Mouse (Mus musculus): ENCODE measurements at regions not wholly inside any gene's neighbourhood (a gene's known extent, or its start where the extent isn't known, plus 50 kb on each side); places are given as distances from the start of the nearest gene placed in this dataset.

DNA sequence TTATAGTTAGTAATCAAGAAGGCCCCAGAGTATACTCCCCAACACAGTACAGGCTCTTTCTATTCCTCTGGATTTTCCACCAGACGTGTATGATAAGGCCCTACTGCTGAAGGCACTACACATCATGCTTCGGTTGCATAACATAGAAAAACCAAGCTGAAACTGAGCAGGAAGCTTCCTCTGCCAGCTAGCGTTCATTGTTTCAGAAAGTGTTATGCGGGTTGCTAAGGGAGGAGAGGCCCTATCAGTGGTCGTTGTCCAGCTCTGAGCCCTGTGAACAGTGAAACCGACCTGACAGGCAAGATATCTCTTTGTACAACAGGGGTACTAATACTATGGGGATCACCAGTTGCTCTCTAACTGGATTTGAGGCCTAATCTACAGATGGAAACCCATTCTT lies 118.9 kb upstream of the Serpine2 start:
- TF ChIP-seq GATA2 (IDR thresholded peaks at IDR 0.05; ENCODE audit: borderline replicate concordance, low read depth, low read length) = no peak
- TF ChIP-seq TAL1 (conservative IDR thresholded peaks at IDR 0.05; ENCODE audit: low read depth, low read length) = no peak
- TF ChIP-seq CTCF (IDR thresholded peaks at IDR 0.05; ENCODE audit: low read depth, low read length) = no peak
- no peak for TF ChIP-seq POLR2AphosphoS5 (IDR thresholded peaks at IDR 0.05; ENCODE audit: insufficient replicate concordance, low read depth, low read length)

GRCm38 (mm10) chr1:79978156-79978555 lies 117.2 kb upstream of the Serpine2 start:
- no peak overlapping the region for H3K4me3 ChIP-seq (ENCODE audit: low read depth, low read length)
- DNase-seq (ENCODE audit: low spot score) (no peak), ATAC-seq (ENCODE audit: extremely low read depth, insufficient number of reproducible peaks, low FRiP score, poor library complexity, severe bottlenecking) (no peak)
- TF ChIP-seq GATA2 (IDR thresholded peaks at IDR 0.05; ENCODE audit: borderline replicate concordance, low read depth, low read length) (no peak), GATA1 (IDR thresholded peaks at IDR 0.05; ENCODE audit: borderline replicate concordance, low read length) (no peak), CTCF (IDR thresholded peaks at IDR 0.05; ENCODE audit: low read depth, low read length) (no peak), POLR2AphosphoS5 (IDR thresholded peaks at IDR 0.05; ENCODE audit: insufficient replicate concordance, low read depth, low read length) (no peak), TAL1 (conservative IDR thresholded peaks at IDR 0.05; ENCODE audit: low read depth, low read length) (no peak)
- H3K4me1 ChIP-seq (ENCODE audit: insufficient read depth, low read depth, low read length) = no peaks in the 10 kb centered on the region
- H3K36me3 ChIP-seq (replicated peaks) = no peaks in the 10 kb centered on the region
- H3K9me3 ChIP-seq (replicated peaks) = 0 out of 2 replicates have a peak, but pooled peaks cover 2% of the 10 kb centered on the region
- H3K27me3 ChIP-seq (ENCODE audit: insufficient read depth, low read length) = no peaks in the 10 kb centered on the region

More for the DNA sequence above, 118.9 kb upstream of the Serpine2 start:
- no peak for ATAC-seq (ENCODE audit: extremely low read depth, insufficient number of reproducible peaks, low FRiP score, poor library complexity, severe bottlenecking)
- H3K4me3 ChIP-seq (ENCODE audit: low read depth, low read length) = no peak overlapping the region
- no peak for DNase-seq (ENCODE audit: low spot score)
- no peaks in the 10 kb centered on the region for H3K36me3 ChIP-seq (replicated peaks)
- H3K4me1 ChIP-seq (ENCODE audit: insufficient read depth, low read depth, low read length) = no peaks in the 10 kb centered on the region
- H3K27me3 ChIP-seq (ENCODE audit: insufficient read depth, low read length) = no peaks in the 10 kb centered on the region
- H3K9me3 ChIP-seq (replicated peaks) = 0 out of 2 replicates have a peak, but pooled peaks cover 2% of the 10 kb centered on the region

DNA sequence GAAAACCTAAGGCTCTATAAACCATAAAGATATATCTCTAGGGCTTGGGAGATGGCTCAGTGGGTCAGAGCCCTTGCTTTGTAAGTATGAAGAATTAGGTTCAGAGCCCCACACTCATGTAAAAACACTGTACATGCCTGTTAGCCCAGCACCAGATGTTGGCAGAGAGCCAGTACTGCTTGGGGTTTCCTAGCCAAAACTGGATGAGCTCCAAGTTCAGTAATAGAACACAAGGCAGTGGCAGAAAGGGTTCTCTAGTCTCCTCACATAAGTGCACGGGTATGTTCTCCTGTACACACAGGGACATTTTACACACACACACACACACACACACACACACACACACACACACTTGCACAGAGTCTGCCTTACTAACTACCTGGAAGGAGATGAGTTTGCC lies 95.1 kb upstream of the Serpine2 start:
- Histone ChIP-seq H3K9me3 (replicated peaks) (peaks cover 8% of the 10 kb centered on the region), H3K4me3 (ENCODE audit: low read depth, low read length) (no peak overlapping the region), H3K36me3 (replicated peaks) (peaks cover 2% of the 10 kb centered on the region), H3K27me3 (ENCODE audit: insufficient read depth, low read length) (no peaks in the 10 kb centered on the region), H3K4me1 (ENCODE audit: insufficient read depth, low read depth, low read length) (no peaks in the 10 kb centered on the region)
- TF ChIP-seq POLR2AphosphoS5 (IDR thresholded peaks at IDR 0.05; ENCODE audit: insufficient replicate concordance, low read depth, low read length) (no peak), CTCF (IDR thresholded peaks at IDR 0.05; ENCODE audit: low read depth, low read length) (no peak), TAL1 (conservative IDR thresholded peaks at IDR 0.05; ENCODE audit: low read depth, low read length) (no peak)
- ATAC-seq (ENCODE audit: extremely low read depth, insufficient number of reproducible peaks, low FRiP score, poor library complexity, severe bottlenecking) = no peak
- DNase-seq (ENCODE audit: low spot score) = no peak

DNA sequence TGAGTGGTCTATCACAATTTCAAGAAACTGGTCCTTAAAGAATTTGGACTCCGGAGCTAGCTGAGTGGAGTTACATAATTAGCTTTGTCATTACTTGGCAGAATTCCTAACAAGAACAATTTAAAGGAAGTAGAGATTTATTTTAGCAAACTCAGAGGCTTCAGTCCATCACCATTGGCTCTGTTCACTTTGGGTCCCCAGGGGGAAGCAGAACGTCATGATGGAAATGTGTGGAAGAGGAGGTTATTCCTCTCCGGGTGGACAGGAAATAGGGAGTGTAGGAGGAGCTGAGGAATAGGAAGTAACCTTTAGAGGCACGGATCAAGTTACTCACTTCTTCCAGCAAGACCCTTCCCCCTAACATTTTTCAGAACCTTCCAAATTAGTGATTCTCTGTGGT lies 83.3 kb upstream of the Serpine2 start:
- ATAC-seq (ENCODE audit: extremely low read depth, insufficient number of reproducible peaks, low FRiP score, poor library complexity, severe bottlenecking) = no peak
- Histone ChIP-seq H3K9me3 (replicated peaks) (no peaks in the 10 kb centered on the region), H3K36me3 (replicated peaks) (no peaks in the 10 kb centered on the region), H3K4me1 (ENCODE audit: insufficient read depth, low read depth, low read length) (no peaks in the 10 kb centered on the region), H3K4me3 (ENCODE audit: low read depth, low read length) (no peak overlapping the region), H3K27me3 (ENCODE audit: insufficient read depth, low read length) (no peaks in the 10 kb centered on the region)
- TF ChIP-seq POLR2AphosphoS5 (IDR thresholded peaks at IDR 0.05; ENCODE audit: insufficient replicate concordance, low read depth, low read length) = no peak
- no peak for TF ChIP-seq GATA2 (IDR thresholded peaks at IDR 0.05; ENCODE audit: borderline replicate concordance, low read depth, low read length)
- DNase-seq (ENCODE audit: low spot score) = no peak

GRCm38 (mm10) chr1:79932435-79932834 lies 71.5 kb upstream of the Serpine2 start:
- H3K4me3 ChIP-seq (ENCODE audit: low read depth, low read length) = no peak overlapping the region
- no peaks in the 10 kb centered on the region for H3K36me3 ChIP-seq (replicated peaks)
- peaks cover 2% of the 10 kb centered on the region; the same call in 1 of the 2 replicates for H3K9me3 ChIP-seq (replicated peaks)
- H3K4me1 ChIP-seq (ENCODE audit: insufficient read depth, low read depth, low read length) = no peaks in the 10 kb centered on the region
- TF ChIP-seq TAL1 (conservative IDR thresholded peaks at IDR 0.05; ENCODE audit: low read depth, low read length) = no peak
- no peak for TF ChIP-seq POLR2AphosphoS5 (IDR thresholded peaks at IDR 0.05; ENCODE audit: insufficient replicate concordance, low read depth, low read length)
- no peak for TF ChIP-seq GATA1 (IDR thresholded peaks at IDR 0.05; ENCODE audit: borderline replicate concordance, low read length)
- TF ChIP-seq GATA2 (IDR thresholded peaks at IDR 0.05; ENCODE audit: borderline replicate concordance, low read depth, low read length) = no peak
- TF ChIP-seq CTCF (IDR thresholded peaks at IDR 0.05; ENCODE audit: low read depth, low read length) = no peak
- DNase-seq (ENCODE audit: low spot score) (no peak), ATAC-seq (ENCODE audit: extremely low read depth, insufficient number of reproducible peaks, low FRiP score, poor library complexity, severe bottlenecking) (no peak)
- H3K27me3 ChIP-seq (ENCODE audit: insufficient read depth, low read length) = no peaks in the 10 kb centered on the region

DNA sequence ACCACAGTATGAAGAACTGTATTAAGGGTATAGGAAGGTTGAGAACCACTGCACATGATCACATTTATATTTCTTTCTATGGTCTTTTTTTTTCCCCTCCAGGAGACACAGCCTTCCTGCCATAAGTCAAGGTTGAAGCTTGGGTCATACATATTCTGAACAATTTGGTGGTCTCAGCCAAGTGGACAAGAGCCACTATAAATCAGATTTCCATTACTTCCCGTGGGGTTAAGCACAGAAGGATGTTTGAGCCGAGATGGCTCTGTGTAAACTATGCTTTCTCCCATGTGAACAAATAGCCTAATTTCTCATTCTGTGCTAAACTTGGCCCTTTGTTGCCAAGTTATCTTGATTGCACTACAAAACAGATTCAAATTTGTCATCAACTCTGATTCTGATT lies 66.8 kb upstream of the Serpine2 start:
- DNase-seq (ENCODE audit: low spot score) = no peak
- TF ChIP-seq TAL1 (conservative IDR thresholded peaks at IDR 0.05; ENCODE audit: low read depth, low read length) = no peak
- no peak for TF ChIP-seq GATA2 (IDR thresholded peaks at IDR 0.05; ENCODE audit: borderline replicate concordance, low read depth, low read length)
- TF ChIP-seq GATA1 (IDR thresholded peaks at IDR 0.05; ENCODE audit: borderline replicate concordance, low read length) = no peak
- no peak for TF ChIP-seq POLR2AphosphoS5 (IDR thresholded peaks at IDR 0.05; ENCODE audit: insufficient replicate concordance, low read depth, low read length)
- no peak for TF ChIP-seq CTCF (IDR thresholded peaks at IDR 0.05; ENCODE audit: low read depth, low read length)
- no peaks in the 10 kb centered on the region for H3K4me1 ChIP-seq (ENCODE audit: insufficient read depth, low read depth, low read length)
- no peak for ATAC-seq (ENCODE audit: extremely low read depth, insufficient number of reproducible peaks, low FRiP score, poor library complexity, severe bottlenecking)
- no peaks in the 10 kb centered on the region for H3K27me3 ChIP-seq (ENCODE audit: insufficient read depth, low read length)
- no peaks in the 10 kb centered on the region for H3K9me3 ChIP-seq (replicated peaks)
- H3K36me3 ChIP-seq (replicated peaks) = no peaks in the 10 kb centered on the region
- no peak overlapping the region for H3K4me3 ChIP-seq (ENCODE audit: low read depth, low read length)

GRCm38 (mm10) chr1:79925776-79926175 lies 64.8 kb upstream of the Serpine2 start:
- no peak for TF ChIP-seq POLR2AphosphoS5 (IDR thresholded peaks at IDR 0.05; ENCODE audit: insufficient replicate concordance, low read depth, low read length)
- TF ChIP-seq GATA2 (IDR thresholded peaks at IDR 0.05; ENCODE audit: borderline replicate concordance, low read depth, low read length) = no peak
- no peak for TF ChIP-seq TAL1 (conservative IDR thresholded peaks at IDR 0.05; ENCODE audit: low read depth, low read length)
- TF ChIP-seq CTCF (IDR thresholded peaks at IDR 0.05; ENCODE audit: low read depth, low read length) = no peak
- no peak for TF ChIP-seq GATA1 (IDR thresholded peaks at IDR 0.05; ENCODE audit: borderline replicate concordance, low read length)
- no peak for ATAC-seq (ENCODE audit: extremely low read depth, insufficient number of reproducible peaks, low FRiP score, poor library complexity, severe bottlenecking)
- no peaks in the 10 kb centered on the region for H3K36me3 ChIP-seq (replicated peaks)
- H3K27me3 ChIP-seq (ENCODE audit: insufficient read depth, low read length) = no peaks in the 10 kb centered on the region
- DNase-seq (ENCODE audit: low spot score) = no peak
- no peaks in the 10 kb centered on the region for H3K9me3 ChIP-seq (replicated peaks)
- H3K4me3 ChIP-seq (ENCODE audit: low read depth, low read length) = no peak overlapping the region
- no peaks in the 10 kb centered on the region for H3K4me1 ChIP-seq (ENCODE audit: insufficient read depth, low read depth, low read length)
